Mouse (Mus musculus): ENCODE measurements at regions not wholly inside any gene's neighbourhood (a gene's known extent, or its start where the extent isn't known, plus 50 kb on each side); places are given as distances from the start of the nearest gene placed in this dataset.

DNA sequence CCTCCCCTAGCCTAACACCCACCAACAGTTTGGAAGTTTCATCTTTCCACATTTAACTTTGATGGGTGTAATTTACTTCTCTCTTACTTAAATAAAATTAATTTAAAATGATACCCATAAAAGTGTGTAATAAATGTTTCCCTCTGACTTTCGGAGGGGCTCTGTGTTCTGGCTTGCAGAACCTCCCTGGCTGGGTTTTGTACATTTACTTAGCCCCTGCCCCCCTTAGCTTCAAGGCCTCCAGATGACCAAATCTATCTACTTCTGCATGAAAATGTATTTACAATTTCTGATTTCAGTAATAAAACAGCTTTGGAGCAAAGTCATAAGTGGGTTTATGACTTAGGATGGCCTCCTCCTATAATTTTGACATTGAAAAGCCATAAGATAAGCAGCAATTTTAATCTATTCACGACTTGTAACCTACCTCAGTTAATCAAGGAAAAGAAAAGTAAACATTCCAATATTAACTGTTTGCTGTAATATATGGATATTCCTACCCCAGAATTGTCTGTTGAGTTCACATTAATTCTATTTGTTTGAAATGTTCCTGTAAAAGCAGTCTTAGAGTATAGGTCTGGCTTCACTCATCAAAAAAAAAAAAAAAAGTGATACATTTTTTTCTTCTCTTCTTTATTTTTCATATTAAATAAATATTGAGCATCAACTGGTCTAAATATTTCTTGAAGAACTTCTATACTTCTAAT is 147.2 kb upstream of the Cxadr start:
- Histone ChIP-seq H3K9me3 (no peaks in the 10 kb centered on the region), H3K4me2 (no peak overlapping the region), H3K4me1 (no peaks in the 10 kb centered on the region), H3K27me3 (no peaks in the 10 kb centered on the region), H3K27ac (no peak overlapping the region), H3K9ac (no peak overlapping the region), H3K36me3 (no peaks in the 10 kb centered on the region), H3K4me3 (no peak overlapping the region)
- WGBS, result 49% methylated on average over 2 of the region's 2 CpGs
- ATAC-seq (ENCODE audit: borderline replicate concordance, extremely low read depth, low FRiP score, low TSS enrichment), result no peak

DNA sequence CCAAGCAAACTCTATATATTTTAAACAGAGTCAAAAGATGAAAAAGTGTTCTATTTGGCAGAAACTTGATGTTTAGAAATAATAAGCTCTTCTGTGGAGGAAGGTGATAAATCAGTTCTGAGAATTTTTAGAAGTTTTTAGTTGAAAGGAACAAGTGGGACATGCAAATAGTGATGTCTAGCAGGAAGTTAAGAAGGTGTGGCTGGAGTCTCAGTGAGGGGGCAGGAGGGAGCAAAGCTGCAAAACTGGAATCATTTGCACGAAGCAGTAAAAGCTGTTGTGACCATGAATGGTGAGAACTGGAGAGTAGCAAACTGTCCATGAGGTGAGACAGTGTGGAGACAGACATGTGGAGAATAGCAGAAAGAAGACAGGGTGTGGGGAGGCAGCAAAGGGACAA is 157.1 kb upstream of the Cxadr start:
- H3K27me3 ChIP-seq, result no peaks in the 10 kb centered on the region
- no peak overlapping the region for H3K9ac ChIP-seq
- peaks cover 3% of the 10 kb centered on the region; the same call in 1 of the 2 replicates for H3K4me1 ChIP-seq
- 31% methylated on average over 1 of the region's 1 CpGs for WGBS
- no peak overlapping the region for H3K4me2 ChIP-seq
- H3K27ac ChIP-seq, result no peak overlapping the region
- H3K36me3 ChIP-seq, result no peaks in the 10 kb centered on the region
- no peaks in the 10 kb centered on the region for H3K9me3 ChIP-seq
- no peak overlapping the region for H3K4me3 ChIP-seq
- no peak for ATAC-seq (ENCODE audit: borderline replicate concordance, extremely low read depth, low FRiP score, low TSS enrichment)

DNA sequence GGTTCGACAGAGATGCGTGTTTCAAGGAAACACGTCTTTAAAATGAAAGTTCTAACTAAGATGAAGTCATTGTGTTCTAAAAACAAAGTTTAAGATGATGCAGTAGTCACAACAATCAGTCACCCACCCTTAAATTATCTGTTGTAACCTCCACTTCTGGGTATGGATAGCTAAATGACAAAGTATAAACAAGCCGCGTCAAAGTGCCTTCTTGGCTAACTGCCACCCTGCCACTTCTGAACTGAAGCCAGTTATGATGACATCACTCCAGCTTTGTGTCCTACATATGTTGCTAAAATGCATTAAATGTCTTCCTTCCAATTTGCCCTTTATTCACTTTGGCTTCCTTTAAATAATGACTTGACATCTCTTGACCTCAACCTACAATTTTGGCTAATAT is 165.8 kb upstream of the Cxadr start:
- no peaks in the 10 kb centered on the region for H3K36me3 ChIP-seq
- no peaks in the 10 kb centered on the region for H3K9me3 ChIP-seq
- peak overlapping the region; percentile 20; the same call in 1 of the 2 replicates for H3K4me2 ChIP-seq
- H3K4me1 ChIP-seq, result peaks cover 6% of the 10 kb centered on the region; the same call in 1 of the 2 replicates
- H3K27ac ChIP-seq, result no peak overlapping the region
- no peak overlapping the region for H3K9ac ChIP-seq
- H3K4me3 ChIP-seq, result peak overlapping the region; percentile 10; the same call in 1 of the 2 replicates
- WGBS, result 34% methylated on average over 5 of the region's 5 CpGs
- ATAC-seq (ENCODE audit: borderline replicate concordance, extremely low read depth, low FRiP score, low TSS enrichment), result peak; percentile 88; the same call in 1 of the 2 replicates
- no peaks in the 10 kb centered on the region for H3K27me3 ChIP-seq

DNA sequence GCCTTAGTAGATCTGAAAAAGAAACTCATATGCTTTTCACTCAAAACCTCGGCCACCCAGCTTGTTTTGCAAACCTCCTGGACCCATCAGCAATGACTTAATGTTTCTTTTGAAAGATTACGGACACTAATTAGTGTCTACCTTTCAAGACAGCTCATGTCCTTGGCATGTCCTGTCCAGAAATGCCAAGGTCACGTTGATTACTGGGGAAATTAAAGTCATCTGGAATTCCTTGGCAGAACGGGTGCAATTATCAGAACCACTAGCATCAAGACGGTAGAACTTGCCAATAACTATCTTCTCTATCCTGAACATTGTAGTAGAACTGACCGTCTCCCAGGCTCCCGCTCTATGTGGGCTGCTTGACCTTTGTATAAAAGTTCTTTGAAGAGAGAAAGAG is 166.8 kb upstream of the Cxadr start:
- ATAC-seq (ENCODE audit: borderline replicate concordance, extremely low read depth, low FRiP score, low TSS enrichment), result no peak
- WGBS, result 61% methylated on average over 7 of the region's 7 CpGs
- Histone ChIP-seq H3K9me3 (no peaks in the 10 kb centered on the region), H3K27me3 (no peaks in the 10 kb centered on the region), H3K36me3 (no peaks in the 10 kb centered on the region), H3K4me2 (no peak overlapping the region), H3K4me1 (peaks cover 6% of the 10 kb centered on the region; the same call in 1 of the 2 replicates), H3K27ac (no peak overlapping the region), H3K9ac (no peak overlapping the region), H3K4me3 (no peak overlapping the region)

DNA sequence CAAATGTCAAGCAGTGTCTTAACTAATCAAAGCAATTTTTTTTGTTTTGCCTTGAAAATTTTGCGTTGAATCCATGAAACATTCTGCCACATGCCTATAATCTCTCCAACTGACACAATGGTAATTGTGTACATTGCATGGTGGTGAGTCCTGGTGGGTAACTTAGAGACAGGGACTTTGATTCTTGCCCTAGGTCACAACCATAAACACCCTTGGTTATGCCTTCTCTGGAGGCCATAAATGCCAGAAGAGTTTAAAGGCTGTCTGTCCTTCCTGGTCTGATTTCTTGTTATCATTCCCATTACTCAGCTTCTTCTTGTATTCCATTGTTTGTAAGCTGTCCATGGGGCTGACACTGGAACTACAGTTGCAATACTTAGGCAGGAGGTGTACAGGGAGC is 179.6 kb upstream of the Cxadr start:
- H3K27me3 ChIP-seq, result no peaks in the 10 kb centered on the region
- no peak for ATAC-seq (ENCODE audit: borderline replicate concordance, extremely low read depth, low FRiP score, low TSS enrichment)
- H3K36me3 ChIP-seq, result no peaks in the 10 kb centered on the region
- H3K4me1 ChIP-seq, result no peaks in the 10 kb centered on the region
- WGBS, result 50% methylated on average over 1 of the region's 1 CpGs
- H3K9me3 ChIP-seq, result no peaks in the 10 kb centered on the region
- H3K4me2 ChIP-seq, result no peak overlapping the region
- H3K9ac ChIP-seq, result no peak overlapping the region
- no peak overlapping the region for H3K27ac ChIP-seq
- H3K4me3 ChIP-seq, result no peak overlapping the region

DNA sequence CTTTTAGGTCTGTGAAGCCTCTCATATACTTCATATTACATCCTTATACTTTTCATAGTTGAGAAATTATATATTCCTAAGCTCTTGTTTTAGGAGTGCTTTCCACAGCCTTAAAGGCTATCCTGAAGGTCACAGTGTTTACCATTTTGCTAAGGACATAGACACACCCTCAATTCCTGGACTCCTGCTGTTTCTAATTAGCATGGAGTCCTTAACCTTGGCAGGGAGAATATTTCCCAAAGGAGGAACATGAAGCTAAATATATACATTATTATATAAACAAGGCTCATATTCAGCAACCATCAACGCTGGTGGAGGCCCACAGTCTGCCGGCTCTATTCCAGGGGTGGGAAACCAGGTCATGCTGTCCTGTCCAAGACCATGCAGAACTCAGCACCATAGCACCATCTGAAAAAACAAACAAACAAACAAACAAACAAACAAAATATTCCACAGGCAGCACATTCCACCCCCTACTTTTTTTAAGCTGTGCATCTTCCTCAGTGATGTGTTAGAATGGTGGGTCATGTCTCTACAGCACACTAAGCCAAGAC is 180.9 kb upstream of the Cxadr start:
- WGBS, result 35% methylated on average over 2 of the region's 2 CpGs
- Histone ChIP-seq H3K9ac (no peak overlapping the region), H3K27ac (no peak overlapping the region), H3K4me2 (no peak overlapping the region), H3K9me3 (no peaks in the 10 kb centered on the region), H3K36me3 (no peaks in the 10 kb centered on the region), H3K27me3 (no peaks in the 10 kb centered on the region), H3K4me3 (no peak overlapping the region), H3K4me1 (no peaks in the 10 kb centered on the region)
- ATAC-seq (ENCODE audit: borderline replicate concordance, extremely low read depth, low FRiP score, low TSS enrichment), result peak; percentile 55; the same call in 1 of the 2 replicates

DNA sequence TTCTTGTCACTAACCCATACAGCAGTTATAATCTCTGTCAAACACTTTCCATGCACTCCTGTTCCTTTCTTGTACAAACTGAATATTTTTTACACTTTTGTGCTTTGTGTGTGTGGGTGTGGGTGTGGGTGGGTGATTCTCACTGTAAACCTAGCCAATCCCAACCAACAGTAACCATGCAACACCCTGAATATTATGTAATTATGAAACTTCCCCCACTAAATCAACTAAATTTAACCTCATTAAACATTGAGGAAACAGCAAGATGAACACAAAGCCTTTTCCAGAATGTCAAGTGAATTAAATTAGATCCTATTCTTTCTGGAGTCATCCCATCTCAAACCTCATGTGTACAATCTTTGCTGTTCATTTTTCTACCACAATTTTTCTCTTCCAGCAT is 197.0 kb upstream of the Cxadr start:
- no peak overlapping the region for H3K4me3 ChIP-seq
- H3K36me3 ChIP-seq, result no peaks in the 10 kb centered on the region
- no peak overlapping the region for H3K9ac ChIP-seq
- no peak for ATAC-seq (ENCODE audit: borderline replicate concordance, extremely low read depth, low FRiP score, low TSS enrichment)
- H3K4me1 ChIP-seq, result peaks cover 8% of the 10 kb centered on the region; the same call in 1 of the 2 replicates
- no peaks in the 10 kb centered on the region for H3K27me3 ChIP-seq
- no peak overlapping the region for H3K27ac ChIP-seq
- H3K9me3 ChIP-seq, result no peaks in the 10 kb centered on the region
- no peak overlapping the region for H3K4me2 ChIP-seq

DNA sequence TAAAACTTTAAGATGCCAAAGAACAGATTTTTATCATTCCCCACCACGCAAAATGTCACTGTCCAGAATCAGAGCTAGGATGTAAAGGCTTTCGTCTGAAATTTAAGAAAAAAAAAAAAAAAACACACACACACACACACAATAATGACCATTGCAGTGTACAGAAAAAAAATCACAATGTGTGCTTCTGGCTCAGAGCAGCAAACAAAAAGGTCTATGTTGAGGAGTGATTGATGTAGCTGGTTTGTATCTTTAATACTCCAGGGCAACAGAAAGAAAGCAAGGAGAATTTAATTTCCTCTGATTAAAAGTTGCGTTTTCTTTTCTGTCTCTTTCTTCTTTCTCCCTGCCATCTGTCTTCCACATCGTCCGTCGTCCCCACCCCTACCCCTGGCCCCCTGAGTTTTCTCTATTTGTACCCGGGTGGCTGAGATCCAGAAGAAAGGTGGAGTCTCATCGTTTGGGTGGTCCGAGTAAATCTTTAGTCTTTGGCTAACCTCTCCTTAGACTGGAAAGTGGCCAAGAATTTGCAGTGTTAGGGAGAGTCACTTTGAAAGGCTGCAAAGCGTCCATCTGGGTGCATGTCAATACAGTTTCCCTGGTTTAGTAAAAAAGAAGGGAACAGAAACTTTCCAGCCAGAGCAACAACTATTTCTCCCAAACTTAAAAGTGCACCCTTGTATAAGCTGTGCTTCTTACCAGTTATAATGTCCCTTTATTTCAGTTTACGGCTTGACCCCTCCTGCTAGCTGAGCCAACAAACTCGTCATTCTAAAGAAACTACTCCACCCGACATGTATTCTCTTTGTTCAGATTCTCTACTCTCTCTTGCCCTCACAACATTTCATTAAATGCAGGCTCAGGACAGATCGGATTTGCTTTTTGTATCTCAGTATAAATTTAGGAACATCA is 199.6 kb upstream of the Cxadr start:
- Histone ChIP-seq H3K4me3 (peak overlapping the region; percentile 12), H3K36me3 (no peaks in the 10 kb centered on the region), H3K27ac (peak overlapping the region; percentile 60), H3K4me1 (peaks cover 10% of the 10 kb centered on the region; the same call in 1 of the 2 replicates), H3K9me3 (no peaks in the 10 kb centered on the region), H3K4me2 (peak overlapping the region; percentile 49), H3K27me3 (no peaks in the 10 kb centered on the region), H3K9ac (no peak overlapping the region)
- ATAC-seq (ENCODE audit: borderline replicate concordance, extremely low read depth, low FRiP score, low TSS enrichment), result peak; percentile 88
- WGBS, result 20% methylated on average over 14 of the region's 14 CpGs

DNA sequence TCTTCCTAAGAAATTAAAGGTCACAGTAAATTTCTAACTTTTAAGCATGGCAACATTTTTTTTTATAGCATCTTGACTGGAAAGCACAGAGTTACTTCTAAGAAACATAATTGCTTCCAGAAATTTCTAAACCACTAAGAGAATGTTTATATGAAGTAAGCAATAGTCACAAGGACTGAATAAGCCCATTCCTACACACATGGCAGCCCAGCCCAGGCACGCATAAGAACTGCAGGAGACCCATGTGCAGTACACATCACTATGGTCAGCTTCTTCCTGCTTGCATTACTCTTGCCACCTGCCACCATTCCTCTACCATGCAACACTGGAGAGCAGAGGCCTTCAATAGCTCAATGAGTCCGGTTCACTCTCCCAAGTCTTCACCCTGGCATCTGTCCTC is 201.4 kb upstream of the Cxadr start:
- no peak overlapping the region for H3K9ac ChIP-seq
- ATAC-seq (ENCODE audit: borderline replicate concordance, extremely low read depth, low FRiP score, low TSS enrichment), result no peak
- no peaks in the 10 kb centered on the region for H3K27me3 ChIP-seq
- H3K4me2 ChIP-seq, result no peak overlapping the region
- H3K36me3 ChIP-seq, result no peaks in the 10 kb centered on the region
- no peak overlapping the region for H3K4me3 ChIP-seq
- no peak overlapping the region for H3K27ac ChIP-seq
- H3K9me3 ChIP-seq, result no peaks in the 10 kb centered on the region
- peaks cover 10% of the 10 kb centered on the region; the same call in 1 of the 2 replicates for H3K4me1 ChIP-seq
- WGBS, result 89% methylated on average over 2 of the region's 2 CpGs

DNA sequence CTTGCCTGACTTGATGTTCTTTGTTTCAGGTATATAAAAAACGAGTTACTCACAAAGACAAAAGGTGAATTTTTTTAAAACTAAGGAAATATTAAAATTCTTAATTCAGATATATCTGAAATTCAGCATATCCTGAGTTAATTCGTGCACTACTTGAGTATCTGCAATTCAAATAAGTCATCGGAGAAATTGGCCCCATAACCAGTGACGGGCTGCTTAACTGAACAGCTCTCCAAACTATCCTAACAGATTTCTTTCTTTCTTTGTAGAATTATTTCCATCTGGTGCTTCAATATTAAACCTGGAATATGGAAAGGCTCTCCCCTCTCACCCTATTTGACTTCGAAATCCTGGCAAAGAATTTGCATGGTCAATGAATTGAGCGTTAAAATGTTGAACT is 202.2 kb upstream of the Cxadr start:
- Histone ChIP-seq H3K36me3 (no peaks in the 10 kb centered on the region), H3K4me3 (no peak overlapping the region), H3K4me1 (peaks cover 10% of the 10 kb centered on the region; the same call in 1 of the 2 replicates), H3K4me2 (no peak overlapping the region), H3K9ac (no peak overlapping the region), H3K27me3 (no peaks in the 10 kb centered on the region), H3K27ac (no peak overlapping the region), H3K9me3 (no peaks in the 10 kb centered on the region)
- 61% methylated on average over 6 of the region's 6 CpGs for WGBS
- ATAC-seq (ENCODE audit: borderline replicate concordance, extremely low read depth, low FRiP score, low TSS enrichment), result no peak

DNA sequence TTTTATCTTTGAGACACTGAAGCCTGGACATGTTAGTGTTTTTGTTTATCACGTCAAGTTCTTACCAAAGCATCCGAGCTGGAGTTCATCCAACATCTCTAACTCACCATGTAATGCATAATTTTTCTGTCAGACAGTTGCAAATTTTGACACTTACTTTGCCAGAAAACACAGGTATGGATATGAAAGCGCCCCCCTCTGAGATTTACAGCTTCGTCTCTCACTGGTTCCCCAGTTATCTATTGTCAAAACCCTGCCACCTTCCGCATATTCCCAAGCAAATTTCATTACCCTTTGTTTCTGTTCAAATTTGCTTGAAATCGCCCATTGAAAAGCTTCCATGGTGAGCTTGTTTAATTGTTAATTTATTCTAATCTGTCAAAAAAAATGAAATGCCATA is 202.7 kb upstream of the Cxadr start:
- WGBS, result 77% methylated on average over 6 of the region's 6 CpGs
- ATAC-seq (ENCODE audit: borderline replicate concordance, extremely low read depth, low FRiP score, low TSS enrichment), result no peak
- Histone ChIP-seq H3K4me3 (no peak overlapping the region), H3K4me1 (peaks cover 10% of the 10 kb centered on the region; the same call in 1 of the 2 replicates), H3K9me3 (no peaks in the 10 kb centered on the region), H3K9ac (no peak overlapping the region), H3K4me2 (no peak overlapping the region), H3K36me3 (no peaks in the 10 kb centered on the region), H3K27ac (no peak overlapping the region), H3K27me3 (no peaks in the 10 kb centered on the region)

DNA sequence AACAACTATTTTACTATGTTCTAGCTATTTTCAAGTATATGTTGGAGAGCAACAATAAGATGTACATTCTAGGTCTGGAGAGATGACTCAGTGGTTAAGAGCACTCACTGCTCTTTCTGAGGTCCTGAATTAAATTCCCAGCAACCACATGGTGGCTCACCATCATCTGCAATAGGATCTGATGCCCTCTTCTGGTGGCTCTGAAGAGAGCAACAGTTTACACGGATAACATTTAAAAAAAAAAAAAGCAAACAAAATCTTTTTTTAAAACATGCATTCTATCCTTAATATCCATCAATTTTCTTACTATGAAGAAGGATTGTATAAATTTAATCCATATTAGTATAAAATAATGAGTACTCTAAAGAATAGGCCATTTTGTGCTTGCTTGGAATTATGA is 204.7 kb upstream of the Cxadr start:
- Histone ChIP-seq H3K27me3 (no peaks in the 10 kb centered on the region), H3K4me3 (no peak overlapping the region), H3K4me2 (no peak overlapping the region), H3K27ac (no peak overlapping the region), H3K9me3 (no peaks in the 10 kb centered on the region), H3K9ac (no peak overlapping the region), H3K36me3 (no peaks in the 10 kb centered on the region), H3K4me1 (0 out of 2 replicates have a peak, but pooled peaks cover 7% of the 10 kb centered on the region)
- 49% methylated on average over 1 of the region's 1 CpGs for WGBS
- no peak for ATAC-seq (ENCODE audit: borderline replicate concordance, extremely low read depth, low FRiP score, low TSS enrichment)
